Mouse (Mus musculus): Measurements from ENCODE around the gene Hsd17b14. TPM values are rescaled to one million over a fixed set of nuclear protein-coding genes. Genes with fewer than 3 reads are reported as not detected.
A peak's percentile ranks its signal among the peaks of the same experiment; 100 is the strongest.
"Not testable (repeated sequence)": the region's sequence is repeated elsewhere in the genome, so short reads cannot be mapped to it uniquely, and the experiment has no call there.

Hsd17b14 gene
- total RNA-seq, 2 experiments from 2014 or later: 1.3 to 1.8 TPM

DNA sequence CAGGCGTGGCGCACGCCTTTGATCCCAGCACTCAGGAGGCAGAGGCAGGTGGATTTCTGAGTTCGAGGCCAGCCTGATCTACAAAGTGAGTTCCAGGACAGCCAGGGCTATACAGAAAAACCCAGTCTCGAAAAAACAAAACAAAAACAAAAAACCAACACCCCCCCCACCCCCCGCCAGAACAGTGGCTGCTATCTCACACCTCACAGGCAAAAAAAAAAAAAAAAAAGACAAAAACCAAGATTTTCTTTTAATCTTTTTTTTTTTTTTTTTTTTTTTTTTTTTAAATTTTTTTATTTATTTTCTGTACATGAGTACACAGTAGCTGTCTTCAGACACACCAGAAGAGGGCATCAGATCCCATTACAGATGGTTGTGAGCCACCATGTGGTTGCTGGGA lies 27.5 kb upstream of the Hsd17b14 start:
- not testable (repeated sequence) for DNase-seq (ENCODE audit: low spot score in 2 of 2)

DNA sequence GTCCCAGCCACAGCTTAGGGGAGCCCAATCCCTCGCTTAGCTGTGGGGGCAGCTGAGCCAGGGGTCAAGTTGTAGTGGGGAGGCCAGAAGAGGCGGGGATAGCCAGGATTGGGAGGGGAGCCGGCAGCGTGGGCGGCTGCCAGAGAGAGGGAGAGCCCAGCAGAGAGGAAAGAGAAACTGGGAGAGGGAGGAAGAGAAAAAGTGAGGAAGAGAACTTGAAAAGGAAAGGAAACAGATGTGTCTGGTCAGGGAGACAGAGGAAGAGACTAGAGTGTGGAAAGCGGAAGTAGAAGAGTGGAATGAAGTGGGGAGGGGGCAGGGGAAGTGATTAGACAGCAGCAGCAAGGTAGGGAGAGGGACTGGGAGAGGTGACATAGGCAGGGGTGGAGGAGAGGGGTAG lies 25.2 kb upstream of the Hsd17b14 start:
- DNase-seq (ENCODE audit: low spot score in 2 of 2): no peak

DNA sequence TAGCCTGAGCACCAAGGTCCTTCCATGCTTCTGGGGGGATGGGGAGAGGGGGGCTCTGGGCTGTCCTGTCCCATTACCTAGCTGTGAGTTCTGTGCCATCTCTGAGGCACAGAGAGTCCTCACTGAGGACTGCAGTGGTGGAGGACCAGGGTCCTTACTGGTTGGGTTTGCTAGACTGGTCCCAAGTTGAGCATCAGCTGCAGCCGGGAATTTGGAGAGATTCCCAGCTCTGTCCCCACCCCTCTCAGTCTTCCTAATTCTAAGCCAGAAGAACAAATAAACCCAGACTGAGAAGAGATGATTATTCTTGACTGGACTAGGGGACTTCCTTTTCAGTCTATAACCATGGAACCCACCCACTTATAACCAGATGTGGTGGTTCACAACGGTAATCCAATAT lies 24.1 kb upstream of the Hsd17b14 start:
- no peak for DNase-seq (ENCODE audit: low spot score in 2 of 2)

DNA sequence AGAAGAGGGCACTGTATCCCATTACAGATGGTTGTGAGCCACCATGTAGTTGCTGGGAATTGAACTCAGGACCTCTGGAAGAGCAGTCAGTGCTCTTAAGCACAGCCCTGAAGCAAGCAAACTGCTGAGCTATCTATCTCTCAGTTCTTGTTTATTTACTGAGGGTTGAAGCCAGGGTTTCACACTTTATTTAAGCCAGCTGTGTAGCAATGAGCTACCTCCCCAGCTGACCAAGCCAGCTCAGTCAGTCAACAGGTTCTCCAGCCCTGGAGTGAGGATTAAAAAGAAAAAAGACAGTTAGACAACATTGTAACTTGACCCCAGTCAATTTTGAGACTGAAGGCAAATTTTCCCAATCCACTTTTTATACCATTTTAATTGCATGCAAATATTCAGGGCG lies 19.0 kb upstream of the Hsd17b14 start:
- no peak for DNase-seq (ENCODE audit: low spot score in 2 of 2)

DNA sequence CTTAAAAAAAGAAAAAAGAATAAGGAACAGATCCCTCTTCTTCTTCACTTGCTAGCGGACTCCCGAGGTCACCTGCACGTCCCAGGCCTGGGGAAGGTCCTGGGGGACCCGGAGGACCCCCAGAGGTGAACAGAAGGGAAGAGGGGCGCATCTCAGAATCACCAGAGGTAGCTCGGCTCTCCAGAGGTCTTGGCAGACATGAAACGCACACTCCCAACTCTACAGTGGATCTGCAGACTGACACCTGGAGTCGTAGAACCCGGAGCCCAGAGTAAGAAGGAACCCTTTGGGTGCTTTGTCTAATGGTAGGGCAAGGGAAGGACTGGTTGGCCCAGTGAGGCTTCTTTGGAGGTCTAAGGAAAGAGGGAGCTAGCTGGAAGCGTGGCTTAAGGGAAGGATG lies 17.1 kb upstream of the Hsd17b14 start:
- no peak for DNase-seq (ENCODE audit: low spot score in 2 of 2)

DNA sequence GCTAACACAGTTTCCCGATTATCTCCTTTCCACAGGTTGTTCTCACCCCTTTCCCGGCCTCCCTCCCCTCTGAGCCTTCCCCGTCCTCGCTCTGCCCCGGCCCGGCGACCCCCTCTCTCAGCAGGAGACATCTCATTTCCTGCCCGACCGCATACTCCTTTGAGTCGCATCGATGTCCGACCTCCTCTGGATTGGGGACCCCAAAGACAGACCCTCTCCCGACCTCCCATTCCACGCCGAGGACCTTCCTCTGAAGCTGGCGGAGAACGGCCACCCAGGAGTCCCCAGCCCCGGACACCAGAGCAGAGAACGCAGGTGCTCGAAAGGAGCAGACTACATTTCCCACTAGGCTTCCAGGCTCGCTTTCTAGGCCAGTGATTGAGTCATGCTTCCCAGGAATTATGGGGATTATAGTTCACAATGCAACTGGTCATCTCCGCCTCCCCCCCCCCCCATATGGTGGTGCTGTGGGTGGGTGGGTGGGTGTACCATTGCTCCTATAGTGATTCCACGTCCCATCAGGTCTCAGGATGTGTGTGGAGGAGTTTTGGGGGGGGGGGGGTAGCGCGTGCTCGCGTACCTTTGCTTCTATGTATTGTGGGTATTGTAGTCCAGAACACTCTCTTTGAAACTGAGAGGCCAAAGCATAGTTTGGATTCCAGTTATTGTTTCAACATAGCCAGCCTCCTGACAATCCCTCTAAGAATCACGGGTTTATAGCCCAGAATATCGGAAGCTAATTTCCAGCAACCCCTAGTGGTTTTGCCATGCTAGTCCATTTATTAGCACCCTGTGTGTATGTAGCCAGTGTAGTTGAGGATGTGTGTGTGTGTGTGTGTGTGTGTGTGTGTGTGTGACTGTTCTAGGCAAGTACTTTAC lies 16.3 kb upstream of the Hsd17b14 start:
- no peak for DNase-seq (ENCODE audit: low spot score in 2 of 2)

DNA sequence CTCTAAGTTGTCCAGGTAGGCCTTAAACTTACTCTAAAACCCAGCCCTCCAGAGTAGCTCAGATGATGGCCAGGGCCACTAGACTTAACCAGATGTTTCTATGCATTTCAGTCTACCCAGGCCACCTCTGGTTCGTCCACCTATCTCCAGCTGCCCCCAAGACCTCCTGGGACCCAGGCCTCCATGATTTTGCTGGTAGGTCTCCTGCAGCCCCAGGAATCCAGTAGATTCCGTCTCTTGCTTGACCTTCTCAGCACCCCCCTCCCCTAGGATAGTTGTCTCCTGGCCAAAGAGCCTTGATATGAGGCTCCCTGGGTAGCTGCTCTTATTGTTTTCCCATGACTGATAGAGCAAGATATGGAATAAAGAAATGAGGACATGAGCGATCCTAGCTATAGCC lies 15.6 kb upstream of the Hsd17b14 start:
- DNase-seq (ENCODE audit: low spot score in 2 of 2): no peak

DNA sequence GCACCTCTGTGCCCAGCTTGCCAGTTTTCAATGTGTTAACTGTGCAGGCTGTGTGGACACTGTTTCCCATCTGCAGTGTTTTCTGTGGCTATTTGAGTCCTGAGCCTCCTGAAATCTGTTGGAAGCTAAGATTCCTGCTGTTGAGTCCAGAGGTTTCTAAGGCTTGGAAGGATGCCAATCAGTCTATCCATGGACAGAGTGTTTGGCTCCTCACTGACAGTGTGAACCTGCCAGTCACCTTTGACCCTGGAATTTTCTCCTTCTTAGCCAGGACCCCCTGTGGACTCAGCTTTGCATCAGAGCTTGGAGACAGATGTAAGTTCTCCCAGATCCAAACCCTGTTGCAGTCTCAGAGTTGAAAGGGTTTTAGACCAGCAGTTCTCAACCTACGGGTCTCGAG lies 14.5 kb upstream of the Hsd17b14 start:
- DNase-seq (ENCODE audit: low spot score in 2 of 2): no peak

DNA sequence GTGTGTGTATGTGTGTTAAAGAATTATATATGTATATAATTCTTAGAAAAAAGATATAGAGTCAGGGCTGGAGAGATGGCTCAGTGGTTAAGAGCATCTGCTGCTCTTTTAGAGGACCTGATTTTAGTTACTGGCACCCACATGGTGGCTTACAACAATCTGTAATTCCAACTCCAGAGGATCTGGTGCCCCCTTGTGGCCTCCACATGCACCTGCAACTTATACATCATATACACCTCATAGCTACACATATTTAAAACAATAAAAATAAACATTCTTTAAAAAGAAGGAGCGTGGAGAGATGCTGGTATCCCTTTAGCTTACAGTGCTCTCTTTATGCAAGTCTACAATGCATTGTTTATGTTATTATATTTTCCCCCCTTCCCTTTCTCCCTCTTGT lies 10.2 kb upstream of the Hsd17b14 start:
- no peak for DNase-seq (ENCODE audit: low spot score in 2 of 2)

DNA sequence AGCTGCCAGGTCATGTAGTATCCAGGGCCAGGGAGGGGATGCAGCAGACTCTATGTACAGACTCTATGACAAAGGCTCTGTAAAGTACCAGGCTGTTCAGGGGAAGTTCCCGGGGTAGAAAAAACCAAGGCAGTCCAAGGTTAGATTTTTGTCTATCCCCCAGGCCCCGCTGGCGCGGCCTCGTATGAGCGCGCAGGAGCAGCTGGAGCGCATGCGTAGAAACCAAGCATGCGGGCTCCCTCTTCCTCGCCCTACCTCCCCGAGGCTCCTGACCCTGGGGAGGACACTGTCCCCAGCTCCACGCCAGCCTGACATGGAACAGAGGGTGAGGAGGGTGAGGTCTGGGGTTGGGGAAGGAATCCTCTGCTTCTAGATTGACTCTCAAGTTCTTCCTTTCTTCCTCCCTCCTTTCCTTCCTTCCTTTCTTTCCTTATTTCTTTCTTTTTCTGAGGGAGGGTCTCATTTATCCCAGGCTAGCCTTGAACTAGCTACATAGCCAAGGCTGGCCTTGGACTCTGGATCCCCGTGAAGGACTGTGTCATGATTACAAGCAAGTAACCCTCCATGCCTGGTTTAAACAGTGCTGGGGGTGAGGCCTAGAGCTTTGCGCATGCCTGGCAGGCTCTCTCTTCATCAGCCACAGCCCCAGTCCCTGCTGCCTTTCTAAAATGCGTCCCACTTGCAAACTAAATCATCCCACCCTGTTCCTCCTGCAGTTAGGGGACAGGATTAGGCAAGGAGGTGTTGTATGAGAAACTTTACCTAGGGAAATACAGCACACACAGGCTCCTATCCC lies 4.9 kb upstream of the Hsd17b14 start:
- DNase-seq (ENCODE audit: low spot score in 2 of 2): no peak

DNA sequence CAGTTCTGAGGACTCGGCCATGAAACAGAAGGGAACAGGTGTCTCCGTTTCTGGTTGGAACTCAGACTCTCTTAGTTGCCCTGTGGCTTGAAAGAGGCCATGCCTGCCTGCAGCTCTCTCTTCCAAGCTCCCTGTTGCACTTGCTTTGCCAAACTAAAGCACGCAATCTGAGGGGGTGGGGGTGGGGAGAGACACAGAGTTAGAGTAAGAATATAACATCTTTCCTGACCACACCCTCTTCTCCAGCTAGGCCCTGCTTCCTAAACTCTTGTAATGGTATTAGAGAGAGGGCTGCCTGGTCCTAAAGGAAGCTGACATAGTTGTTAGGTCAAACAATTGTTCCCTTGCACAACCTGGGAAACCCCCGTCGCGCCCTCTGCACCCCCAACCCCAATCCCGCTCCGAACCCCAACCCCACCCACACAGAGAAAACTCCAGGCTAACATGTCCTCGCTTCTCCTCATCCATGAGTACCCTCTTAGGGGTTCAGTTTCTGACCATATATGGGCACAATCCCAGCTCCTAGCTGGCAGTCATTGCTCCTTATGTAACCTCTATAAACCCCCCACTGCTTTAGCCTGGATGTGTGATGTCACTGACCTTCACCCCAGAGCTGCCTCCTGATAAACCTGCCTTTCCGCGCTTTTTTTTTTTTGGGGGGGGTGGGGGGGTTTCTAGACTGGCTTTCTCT lies 3.7 kb upstream of the Hsd17b14 start:
- DNase-seq (ENCODE audit: low spot score in 2 of 2): no peak

DNA sequence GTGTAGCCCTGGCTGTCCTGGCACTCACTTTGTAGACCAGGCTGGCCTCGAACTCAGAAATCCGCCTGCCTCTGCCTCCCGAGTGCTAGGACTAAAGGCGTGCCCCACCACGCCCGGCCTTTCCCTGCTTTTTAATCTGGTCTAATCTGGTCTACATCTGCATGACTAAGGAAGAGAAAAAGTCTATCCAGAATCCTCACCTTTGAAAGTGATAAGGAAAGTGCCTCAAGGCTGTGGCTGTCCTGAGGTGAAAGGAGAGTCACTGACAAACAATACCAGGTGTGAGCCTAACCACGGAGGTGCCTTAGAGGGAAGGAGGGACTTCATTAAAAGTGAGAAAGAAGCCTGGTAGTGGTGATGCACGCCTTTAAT lies 3.2 kb upstream of the Hsd17b14 start:
- no peak for DNase-seq (ENCODE audit: low spot score in 2 of 2)

DNA sequence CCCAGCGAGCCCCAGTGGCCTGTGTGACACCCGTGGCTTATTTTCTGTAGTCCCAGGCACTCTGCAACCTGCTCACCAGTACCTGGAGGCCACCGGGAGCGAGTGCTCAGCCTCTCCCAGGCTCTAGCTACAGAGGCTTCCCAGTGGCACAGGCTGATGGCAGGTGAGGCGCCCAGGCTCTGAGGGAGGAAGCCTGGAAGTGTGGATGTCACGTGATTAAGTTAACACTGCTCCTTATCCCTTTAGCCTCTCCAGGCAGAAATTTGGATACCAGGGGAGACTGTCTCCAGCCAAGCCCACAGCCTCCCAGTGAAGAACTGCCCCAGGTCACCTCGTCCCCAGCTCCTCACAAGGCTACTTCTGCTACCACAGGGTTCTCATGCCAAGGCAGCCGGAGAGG lies 1.2 kb upstream of the Hsd17b14 start:
- DNase-seq (ENCODE audit: low spot score in 2 of 2): no peak

DNA sequence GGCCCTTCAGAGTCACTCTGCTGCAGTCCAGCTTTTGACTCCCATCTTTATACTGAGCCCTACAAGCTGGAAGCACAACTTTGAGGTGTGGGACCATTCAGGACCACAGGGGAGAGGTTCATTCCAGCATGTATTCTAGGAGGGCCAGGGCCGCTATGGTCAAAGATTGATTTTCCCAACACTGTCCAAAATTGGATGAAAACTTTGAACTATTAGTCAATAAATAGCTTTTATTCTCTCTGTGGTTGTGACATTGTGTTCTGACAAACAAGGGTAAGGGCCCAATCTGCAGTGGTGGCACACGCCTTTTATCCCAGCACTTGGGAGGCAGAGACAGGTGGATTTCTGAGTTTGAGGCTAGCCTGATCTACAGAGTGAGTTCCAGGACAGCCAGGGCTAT lies 703 bp upstream of the Hsd17b14 start:
- DNase-seq (ENCODE audit: low spot score in 2 of 2): no peak

DNA sequence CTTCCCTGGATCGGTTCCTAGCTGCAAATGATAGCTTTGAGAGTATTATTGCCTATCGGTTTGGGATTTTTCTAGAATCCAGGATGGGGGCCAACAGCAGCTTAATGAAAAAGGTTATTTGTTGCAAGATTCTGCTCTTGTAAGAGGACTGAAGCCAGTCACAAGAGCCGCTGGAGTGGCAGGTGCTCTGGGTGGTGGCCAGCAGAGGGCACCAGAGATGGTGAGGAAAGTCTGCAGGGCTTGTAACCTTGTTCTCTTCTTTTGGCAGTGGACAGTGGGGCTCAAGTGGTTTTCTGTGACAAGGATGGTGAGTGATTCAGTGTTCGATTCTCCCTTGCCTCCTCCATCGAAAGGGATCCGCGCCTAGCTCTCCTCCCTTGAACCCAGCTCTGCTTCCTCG lies 1.1 kb downstream of the Hsd17b14 start:
- peak; percentile 59 to 62 for DNase-seq (ENCODE audit: low spot score in 2 of 2)

DNA sequence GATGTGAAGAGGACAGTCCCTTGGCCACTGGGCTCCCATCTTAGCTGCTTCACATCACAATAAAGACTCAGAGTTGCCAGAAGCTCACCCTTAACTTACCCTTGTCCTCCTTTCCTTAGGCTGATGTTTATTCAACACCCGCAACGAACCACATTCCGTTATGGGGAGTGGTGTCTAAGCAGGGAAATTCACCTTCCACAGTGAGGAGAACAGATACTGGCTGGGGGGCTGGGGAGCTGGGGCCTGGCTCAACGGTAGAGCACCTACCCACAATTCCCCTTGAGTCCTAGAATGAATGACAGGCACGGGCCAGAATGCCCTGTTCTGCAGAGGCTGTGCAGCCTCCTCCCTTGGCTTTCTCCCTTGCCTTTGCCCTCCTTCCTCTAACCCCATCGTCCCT lies 4.2 kb downstream of the Hsd17b14 start:
- no peak for DNase-seq (ENCODE audit: low spot score in 2 of 2)

DNA sequence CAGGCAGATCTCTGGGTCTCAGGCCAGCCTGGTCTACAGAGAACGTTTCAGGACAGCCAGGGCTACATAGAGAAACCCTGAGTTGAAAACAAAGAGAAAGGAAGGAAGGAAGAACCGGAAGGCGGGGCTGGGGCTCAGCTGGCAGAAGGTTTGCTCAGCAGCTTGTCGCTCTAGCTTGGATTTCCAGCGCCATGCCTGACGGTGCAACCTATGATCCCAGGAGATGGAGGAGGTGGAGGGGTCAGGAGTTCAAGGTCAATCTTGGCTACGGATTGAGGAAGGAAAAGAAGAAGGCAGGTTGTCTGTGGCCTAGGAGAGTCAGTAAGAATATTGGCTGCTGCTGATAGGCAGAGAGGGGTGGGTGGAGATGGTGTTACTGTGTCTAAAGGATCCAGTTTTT lies 5.5 kb downstream of the Hsd17b14 start:
- no peak for DNase-seq (ENCODE audit: low spot score in 2 of 2)

DNA sequence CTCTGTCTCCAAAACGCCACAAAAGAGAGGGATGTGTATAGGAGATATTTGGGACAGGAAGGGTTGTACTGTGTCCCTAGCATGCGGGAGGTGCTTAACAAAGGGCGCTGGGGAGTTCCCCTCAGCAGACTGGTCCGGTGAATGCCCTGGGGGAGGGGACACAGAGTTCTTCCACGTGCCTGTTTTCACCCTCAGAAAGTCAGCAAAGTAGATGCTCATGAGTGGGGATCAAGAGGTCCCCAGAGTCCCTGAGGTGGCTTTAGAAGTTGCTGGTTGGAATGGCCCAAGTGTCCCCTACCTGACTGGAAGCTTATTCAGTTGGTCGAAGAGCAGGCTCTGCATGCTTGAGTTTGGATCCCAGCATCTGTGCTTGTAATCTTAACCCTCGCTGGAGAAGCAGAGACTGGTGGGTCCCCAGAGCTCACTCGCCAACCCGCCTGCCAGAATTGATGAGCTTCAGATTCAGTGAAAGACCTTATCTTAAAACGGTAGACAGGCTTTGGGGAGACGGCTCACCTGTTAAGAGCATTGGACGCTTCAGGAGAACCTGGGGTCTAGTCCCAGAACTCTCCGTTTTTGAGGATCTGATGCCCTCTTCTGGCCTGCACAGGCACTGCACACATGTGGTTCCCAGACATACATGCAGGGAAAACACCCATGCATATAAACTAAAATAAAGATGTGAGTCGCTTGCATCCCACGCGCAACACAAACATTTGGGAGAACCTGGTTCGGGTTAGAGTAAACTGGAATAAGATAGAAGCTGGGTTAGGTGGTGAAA lies 6.3 kb downstream of the Hsd17b14 start:
- DNase-seq (ENCODE audit: low spot score in 2 of 2): peak; percentile 40 to 59

DNA sequence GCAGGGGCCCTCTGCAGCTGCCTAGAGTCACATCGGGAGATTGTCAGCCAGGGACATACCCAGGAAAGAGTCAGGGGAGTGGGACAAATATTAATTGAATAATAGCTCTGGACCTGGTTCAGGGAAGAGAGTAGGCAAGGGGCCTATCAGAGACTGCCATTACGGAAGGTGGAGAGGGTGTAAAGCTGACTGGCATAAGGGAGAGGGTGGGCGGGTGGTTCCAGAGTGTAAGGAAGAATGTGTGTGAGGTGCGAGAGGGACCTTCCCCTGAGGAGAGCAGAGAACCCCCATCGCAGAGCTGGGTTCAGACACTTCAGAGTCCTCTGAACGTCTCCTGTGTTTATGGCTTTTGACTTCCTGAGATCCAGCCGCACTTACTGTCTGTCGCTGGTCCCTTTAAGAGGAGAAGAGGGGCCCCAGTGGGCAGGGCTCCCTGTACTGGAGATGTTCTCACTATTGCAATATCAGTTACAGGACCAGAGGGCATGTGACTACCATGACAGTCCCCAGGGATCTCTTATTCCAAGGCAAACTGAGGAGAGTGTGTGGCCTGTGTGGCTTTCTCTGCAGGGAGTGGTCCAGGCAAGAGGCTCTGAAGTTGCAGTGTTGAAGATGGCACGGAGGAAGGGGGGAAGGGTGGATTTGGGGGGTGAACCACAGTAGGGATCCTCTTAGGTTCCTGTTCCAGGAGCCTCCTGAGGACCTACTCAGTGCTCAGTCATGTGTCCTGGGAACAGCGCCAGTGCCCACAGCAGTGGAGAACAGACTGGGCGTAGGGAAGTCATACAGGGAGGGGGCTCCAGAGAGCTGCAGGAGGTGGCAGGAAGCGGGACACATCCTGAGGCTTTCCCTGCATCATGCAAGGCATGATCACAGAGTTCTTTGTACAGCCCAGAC lies 7.2 kb downstream of the Hsd17b14 start:
- no peak for DNase-seq (ENCODE audit: low spot score in 2 of 2)

DNA sequence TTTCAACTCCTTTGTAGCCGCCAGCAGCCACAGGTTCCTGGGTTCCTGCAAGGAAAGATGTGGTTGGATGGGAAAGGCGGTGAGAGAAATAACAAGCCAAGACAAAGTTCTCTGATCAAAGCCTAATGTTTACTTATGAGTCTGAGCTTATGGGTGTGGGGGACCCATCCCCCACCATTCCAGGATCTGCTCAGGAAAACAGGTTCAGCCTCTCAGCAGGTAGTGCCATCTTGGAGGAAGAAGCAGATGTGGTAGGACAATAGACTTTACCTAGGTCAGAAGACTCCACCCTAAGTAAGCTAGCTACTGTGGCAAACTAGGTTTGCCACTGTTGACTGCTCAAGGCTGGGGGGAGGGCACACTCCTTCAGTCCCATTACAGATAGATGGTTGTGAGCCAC lies 10.1 kb downstream of the Hsd17b14 start:
- no peak for DNase-seq (ENCODE audit: low spot score in 2 of 2)

All from adrenal gland, postnatal 4 days (tissue).